In the genomic region with DNA sequence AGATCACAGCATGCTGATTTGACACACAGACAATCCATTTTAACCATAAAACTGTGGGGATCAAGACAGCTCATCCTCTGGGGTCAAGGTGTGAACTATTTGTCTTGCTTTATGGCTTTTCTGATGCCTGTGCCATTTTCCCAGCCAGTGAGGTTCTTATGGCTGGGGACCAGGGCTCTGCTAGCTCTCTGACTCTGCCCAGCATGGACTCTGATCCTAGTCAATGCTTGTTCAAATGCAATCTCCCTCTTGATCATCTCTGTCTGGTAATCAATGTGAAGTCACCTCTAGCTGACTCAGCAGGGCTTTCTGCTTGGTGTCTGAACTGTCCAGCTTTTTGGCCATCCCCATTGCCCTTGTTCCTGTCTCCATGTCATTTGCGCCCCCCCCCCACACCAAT, we compare ENCODE assay signal across 23 mouse cellular contexts. TPM values are rescaled to one million over a fixed set of nuclear protein-coding genes. Genes with fewer than 3 reads are reported as not detected.
DNase-seq lines count a peak whose midpoint lies in the region; ATAC-seq and TF ChIP-seq lines count a peak whose summit lies in the region.
"Had no signal": no experiment of that assay in that cellular context is flagged by ENCODE, and none has a peak within 500 bp of the region (broad histone marks: within the 10 kb centered on the region; RNA-seq: fewer than 3 reads in every experiment).

No protein-coding gene starts in this region.

- DNase-seq in heart, embryonic 10.5 days (ENCODE audit: low spot score) = peak; percentile 53
- DNase-seq in heart, adult 2 months = no peak
- DNase-seq in liver, embryonic 11.5 days (ENCODE audit: low spot score) = no peak
- no peak for DNase-seq in liver, postnatal 0 days
- no peak for DNase-seq in left cerebral cortex, postnatal 36 days (ENCODE audit: low spot score in 2 of 2)
- DNase-seq in kidney, adult 11 months = no peak
- DNase-seq: adrenal gland, adult 2 months; adrenal gland, postnatal 10 days; adrenal gland, postnatal 25 days; cerebellum, adult 11 months; cerebellum, adult 18-20 months; cerebellum, adult 8-10 months; cerebellum, adult 9-11 months; cerebellum, postnatal 14 days; cerebellum, postnatal 36 days; embryo, embryonic 11 days; forebrain, postnatal 0 days had no signal

- no peak overlapping the region for H3K4me3 ChIP-seq in heart, embryonic 10.5 days
- H3K4me3 ChIP-seq in heart, adult 2 months = no peak overlapping the region
- no peak overlapping the region for H3K4me3 ChIP-seq in liver, embryonic 12.5 days
- no peak overlapping the region for H3K4me3 ChIP-seq in liver, embryonic 11.5 days (ENCODE audit: low read depth, low read length)
- no peak overlapping the region for H3K4me3 ChIP-seq in intestine, embryonic 16.5 days (ENCODE audit: low read length)
- no peak overlapping the region for H3K4me3 ChIP-seq in liver, postnatal 0 days (ENCODE audit: low read depth, low read length)
- H3K4me3 ChIP-seq: embryonic facial prominence, embryonic 10.5 days; embryonic facial prominence, embryonic 12.5 days; forebrain, embryonic 13.5 days; forebrain, embryonic 15.5 days had no signal

- no peaks in the 10 kb centered on the region for H3K27me3 ChIP-seq in heart, embryonic 10.5 days (ENCODE audit: insufficient read depth, poor library complexity, severe bottlenecking)
- no peaks in the 10 kb centered on the region for H3K27me3 ChIP-seq in heart, adult 2 months (ENCODE audit: control insufficient read depth, insufficient read depth, low read length)
- no peaks in the 10 kb centered on the region; the same call in 1 of the 2 replicates for H3K27me3 ChIP-seq in liver, embryonic 12.5 days (replicated peaks)
- H3K27me3 ChIP-seq in liver, embryonic 11.5 days (replicated peaks; ENCODE audit: control insufficient read depth, insufficient read depth, low read length) = no peaks in the 10 kb centered on the region
- H3K27me3 ChIP-seq in intestine, embryonic 16.5 days (replicated peaks; ENCODE audit: control insufficient read depth, insufficient read depth, low read length) = no peaks in the 10 kb centered on the region
- no peaks in the 10 kb centered on the region for H3K27me3 ChIP-seq in liver, postnatal 0 days (ENCODE audit: insufficient read depth, low read length)
- H3K27me3 ChIP-seq: embryonic facial prominence, embryonic 12.5 days; forebrain, embryonic 13.5 days; forebrain, embryonic 15.5 days had no signal

- no peak overlapping the region for H3K9ac ChIP-seq in heart, adult 2 months (ENCODE audit: low read depth, low read length)
- H3K9ac ChIP-seq in liver, embryonic 12.5 days = no peak overlapping the region
- H3K9ac ChIP-seq in liver, embryonic 11.5 days (ENCODE audit: low read depth, low read length) = no peak overlapping the region
- no peak overlapping the region for H3K9ac ChIP-seq in intestine, embryonic 16.5 days (ENCODE audit: low read depth, low read length)
- H3K9ac ChIP-seq in liver, postnatal 0 days (replicated peaks) = no peak overlapping the region
- H3K9ac ChIP-seq: embryonic facial prominence, embryonic 12.5 days; forebrain, embryonic 13.5 days; forebrain, embryonic 15.5 days; forebrain, postnatal 0 days had no signal

- no peak for TF ChIP-seq CTCF in heart, adult 2 months (IDR thresholded peaks at IDR 0.05)
- no peak for TF ChIP-seq CTCF in liver, postnatal 0 days (IDR thresholded peaks at IDR 0.05; ENCODE audit: low read depth)

- ATAC-seq in liver, embryonic 12.5 days = 0 out of 2 replicates have a peak, but pooled peaks have one; percentile 30
- ATAC-seq in liver, embryonic 11.5 days (replicated peaks; ENCODE audit: low FRiP score) = no peak
- peak; percentile 69 for ATAC-seq in intestine, embryonic 16.5 days
- ATAC-seq in liver, postnatal 0 days = 0 out of 2 replicates have a peak, but pooled peaks have one; percentile 33
- ATAC-seq: forebrain, embryonic 13.5 days; forebrain, embryonic 15.5 days; forebrain, postnatal 0 days had no signal

- no peaks in the 10 kb centered on the region for H3K9me3 ChIP-seq in heart, embryonic 10.5 days
- H3K9me3 ChIP-seq in liver, embryonic 12.5 days (replicated peaks) = no peaks in the 10 kb centered on the region
- no peaks in the 10 kb centered on the region for H3K9me3 ChIP-seq in liver, embryonic 11.5 days (ENCODE audit: control insufficient read depth, low read length)
- H3K9me3 ChIP-seq in intestine, embryonic 16.5 days (ENCODE audit: control insufficient read depth, low read length) = no peaks in the 10 kb centered on the region
- H3K9me3 ChIP-seq in liver, postnatal 0 days (ENCODE audit: low read length) = no peaks in the 10 kb centered on the region
- H3K9me3 ChIP-seq: embryonic facial prominence, embryonic 10.5 days; embryonic facial prominence, embryonic 12.5 days; forebrain, embryonic 13.5 days; forebrain, embryonic 15.5 days had no signal

- 91% methylated on average over 1 of the region's 1 CpGs for WGBS in heart, embryonic 10.5 days
- 100% methylated on average over 1 of the region's 1 CpGs for WGBS in heart, adult 2 months
- 86% methylated on average over 1 of the region's 1 CpGs for WGBS in liver, embryonic 12.5 days (ENCODE audit: insufficient replicate concordance)
- 83% methylated on average over 1 of the region's 1 CpGs for WGBS in liver, embryonic 11.5 days
- 75% methylated on average over 1 of the region's 1 CpGs for WGBS in intestine, embryonic 16.5 days
- WGBS in liver, postnatal 0 days (ENCODE audit: insufficient replicate concordance) = 100% methylated on average over 1 of the region's 1 CpGs

- no peaks in the 10 kb centered on the region for H3K4me1 ChIP-seq in heart, embryonic 10.5 days
- H3K4me1 ChIP-seq in heart, adult 2 months (ENCODE audit: control insufficient read depth, insufficient read depth, low read length) = no peaks in the 10 kb centered on the region
- no peaks in the 10 kb centered on the region for H3K4me1 ChIP-seq in liver, embryonic 12.5 days
- no peaks in the 10 kb centered on the region for H3K4me1 ChIP-seq in liver, embryonic 11.5 days (replicated peaks; ENCODE audit: control insufficient read depth, insufficient read depth, low read length)
- H3K4me1 ChIP-seq in intestine, embryonic 16.5 days (ENCODE audit: control insufficient read depth, insufficient read depth, low read length) = no peaks in the 10 kb centered on the region
- no peaks in the 10 kb centered on the region for H3K4me1 ChIP-seq in liver, postnatal 0 days (ENCODE audit: insufficient read depth)
- H3K4me1 ChIP-seq: embryonic facial prominence, embryonic 10.5 days; embryonic facial prominence, embryonic 12.5 days; forebrain, embryonic 13.5 days; forebrain, embryonic 15.5 days had no signal

- no peaks in the 10 kb centered on the region for H3K79me2 ChIP-seq in heart, adult 2 months (replicated peaks; ENCODE audit: control insufficient read depth, insufficient read depth, low read length)

- intact Hi-C loops in heart, adult 2 months (cut with DNase I) = no loop called here
- intact Hi-C loops in left cerebral cortex, postnatal 36 days (cut with DNase I) = no loop called here

- H3K4me2 ChIP-seq in liver, embryonic 12.5 days = no peak overlapping the region
- H3K4me2 ChIP-seq in liver, embryonic 11.5 days = no peak overlapping the region
- H3K4me2 ChIP-seq in intestine, embryonic 16.5 days (ENCODE audit: low read depth, low read length) = no peak overlapping the region
- H3K4me2 ChIP-seq in liver, postnatal 0 days (ENCODE audit: low read depth, low read length) = no peak overlapping the region
- H3K4me2 ChIP-seq: embryonic facial prominence, embryonic 12.5 days; forebrain, embryonic 13.5 days; forebrain, embryonic 15.5 days had no signal

- no peaks in the 10 kb centered on the region for H3K36me3 ChIP-seq in heart, embryonic 10.5 days
- H3K36me3 ChIP-seq in heart, adult 2 months (ENCODE audit: control insufficient read depth, insufficient read depth, low read length) = no peaks in the 10 kb centered on the region
- no peaks in the 10 kb centered on the region for H3K36me3 ChIP-seq in liver, embryonic 12.5 days
- H3K36me3 ChIP-seq in liver, embryonic 11.5 days (ENCODE audit: control insufficient read depth, insufficient read depth, low read length) = no peaks in the 10 kb centered on the region
- H3K36me3 ChIP-seq in intestine, embryonic 16.5 days (ENCODE audit: control insufficient read depth, insufficient read depth, low read length) = no peaks in the 10 kb centered on the region
- H3K36me3 ChIP-seq in liver, postnatal 0 days (replicated peaks; ENCODE audit: insufficient read depth, low read length) = no peaks in the 10 kb centered on the region
- H3K36me3 ChIP-seq: embryonic facial prominence, embryonic 10.5 days; embryonic facial prominence, embryonic 12.5 days; forebrain, embryonic 15.5 days had no signal

- H3K27ac ChIP-seq in heart, embryonic 10.5 days = no peak overlapping the region
- H3K27ac ChIP-seq in heart, adult 2 months = no peak overlapping the region
- H3K27ac ChIP-seq in liver, embryonic 12.5 days = no peak overlapping the region
- H3K27ac ChIP-seq in liver, embryonic 11.5 days (ENCODE audit: low read depth, low read length) = no peak overlapping the region
- H3K27ac ChIP-seq in intestine, embryonic 16.5 days (ENCODE audit: low read length) = no peak overlapping the region
- no peak overlapping the region for H3K27ac ChIP-seq in liver, postnatal 0 days (ENCODE audit: low read depth)
- H3K27ac ChIP-seq: embryonic facial prominence, embryonic 10.5 days; embryonic facial prominence, embryonic 12.5 days; forebrain, embryonic 13.5 days; forebrain, embryonic 15.5 days had no signal

- no peak for TF ChIP-seq EP300 in heart, adult 2 months (IDR thresholded peaks at IDR 0.05; ENCODE audit: insufficient read depth, low read depth, low read length)
- no peak for TF ChIP-seq EP300 in liver, postnatal 0 days (IDR thresholded peaks at IDR 0.05; ENCODE audit: low read depth)

- TF ChIP-seq POLR2A in heart, adult 2 months (IDR thresholded peaks at IDR 0.05; ENCODE audit: insufficient read depth, low read depth, low read length) = no peak

RNA-seq across cellular contexts. Expression of a gene that starts 50.6 kb away (rescaled TPM):
- 173 and 235 TPM in 2 replicates for polyA plus RNA-seq in heart, embryonic 10.5 days (2016; fragmentation: Nextera tagmentation; extraction: Ambion mirVana)
- total RNA-seq in heart, adult 2 months (2021) = 10 to 100 TPM; 72.2 to 74.4 TPM
- 52.7 and 76.5 TPM in 2 replicates for polyA plus RNA-seq in heart, adult 2 months (2012; rRNA removed)
- polyA plus RNA-seq in liver, embryonic 12.5 days (2016; fragmentation: Nextera tagmentation; extraction: Ambion mirVana) = 587 and 597 TPM in 2 replicates
- polyA plus RNA-seq in liver, embryonic 11.5 days (2014; fragmentation: Nextera tagmentation; extraction: Ambion mirVana) = 446 and 497 TPM in 2 replicates
- 168 and 176 TPM in 2 replicates for polyA plus RNA-seq in intestine, embryonic 16.5 days (2015; fragmentation: Nextera tagmentation; extraction: Ambion mirVana)
- polyA plus RNA-seq in liver, postnatal 0 days (2015; fragmentation: Nextera tagmentation; extraction: Ambion mirVana) = 158 and 161 TPM in 2 replicates
- 10 to 100 TPM; 61.0 to 62.6 TPM for total RNA-seq in left cerebral cortex, postnatal 36 days (2021)
